ENCODE assay signal across 7 mouse cellular contexts in the genomic region with DNA sequence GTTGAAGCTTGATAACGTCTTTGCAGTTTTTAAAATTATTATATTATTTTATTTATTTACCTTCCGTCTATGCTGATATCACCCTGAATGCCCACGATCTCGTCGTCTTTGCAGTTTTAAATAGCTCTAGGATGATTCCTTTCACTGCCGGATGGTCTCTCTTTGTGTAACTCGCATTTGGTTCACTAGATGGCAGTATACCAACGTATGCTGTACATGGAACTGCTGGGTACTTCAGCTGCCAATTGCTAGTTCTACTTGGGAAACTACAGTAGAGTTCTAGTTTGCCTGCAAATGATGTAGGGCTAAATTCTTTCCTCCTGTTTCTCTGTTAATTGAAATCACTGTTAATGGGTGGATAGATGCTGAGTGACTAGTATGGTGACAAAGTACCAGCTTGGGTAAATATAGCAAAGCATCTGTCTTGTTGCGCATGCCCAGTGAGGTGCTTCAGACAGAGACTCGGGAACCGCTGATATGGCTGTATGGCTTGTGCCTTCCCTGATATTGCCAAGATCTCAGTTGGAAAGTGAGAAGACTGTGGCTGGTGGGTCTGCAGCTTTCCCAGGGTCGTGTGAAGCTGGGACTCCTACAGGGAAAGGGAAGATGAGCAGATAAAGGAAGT. TPM values are rescaled to one million over a fixed set of nuclear protein-coding genes. Genes with fewer than 3 reads are reported as not detected.
DNase-seq lines count a peak whose midpoint lies in the region; ATAC-seq lines count a peak whose summit lies in the region.

No protein-coding gene starts in this region.

- no peaks in the 10 kb centered on the region for H3K9me3 ChIP-seq in liver, embryonic 13.5 days (replicated peaks)

- no peak overlapping the region for H3K27ac ChIP-seq in liver, embryonic 13.5 days

- peak; percentile 25 for DNase-seq in 3134 (ENCODE audit: extremely low read depth, insufficient read length, low spot score)
- peak; percentile 77 for DNase-seq in CD4-positive, CD25-positive, alpha-beta regulatory T cell, adult 2 months (ENCODE audit: low read depth, low spot score)
- DNase-seq in cerebellum, adult 18-20 months: peak; percentile 65 to 66
- DNase-seq in frontal cortex, postnatal 14 days (ENCODE audit: low spot score in 2 of 2): peak; percentile 27 to 48
- DNase-seq in kidney, adult 9 months: peak; percentile 80
- DNase-seq in liver, embryonic 13.5 days: peak; percentile 9
- DNase-seq in retina, postnatal 7 days (ENCODE audit: low read depth, low spot score): peak; percentile 59

- WGBS in liver, embryonic 13.5 days (ENCODE audit: insufficient replicate concordance): 26% methylated on average over 12 of the region's 12 CpGs

- no peaks in the 10 kb centered on the region for H3K4me1 ChIP-seq in liver, embryonic 13.5 days (replicated peaks)

- H3K27me3 ChIP-seq in liver, embryonic 13.5 days: no peaks in the 10 kb centered on the region

- H3K4me2 ChIP-seq in liver, embryonic 13.5 days: no peak overlapping the region

- H3K9ac ChIP-seq in liver, embryonic 13.5 days: no peak overlapping the region

- no peak for ATAC-seq in liver, embryonic 13.5 days (ENCODE audit: low read depth)

- no peak overlapping the region for H3K4me3 ChIP-seq in liver, embryonic 13.5 days (replicated peaks)

- no peaks in the 10 kb centered on the region for H3K36me3 ChIP-seq in liver, embryonic 13.5 days

RNA-seq across cellular contexts. Expression of a gene that starts 22.6 kb away (rescaled TPM):
- polyA plus RNA-seq in liver, embryonic 13.5 days (2015; fragmentation: Nextera tagmentation; extraction: Ambion mirVana): 29.2 and 36.1 TPM in 2 replicates

RNA-seq across cellular contexts. Expression of a gene that starts 49.2 kb away (rescaled TPM):
- 0.16 TPM in 1 of 2 replicates, not detected in the other for polyA plus RNA-seq in liver, embryonic 13.5 days (2015; fragmentation: Nextera tagmentation; extraction: Ambion mirVana)

RNA-seq across cellular contexts. Expression of a gene that starts 54.9 kb away (rescaled TPM):
- 0.03 and 0.07 TPM in 2 replicates for polyA plus RNA-seq in liver, embryonic 13.5 days (2015; fragmentation: Nextera tagmentation; extraction: Ambion mirVana)

Comparison
In these comparisons a context has a peak if more than half of its experiments do, and no peak if none do; other contexts are left out.
1. DNase-seq: peak in every context shown above with its lines; median percentile 80 in kidney, adult 9 months; 77 in CD4-positive, CD25-positive, alpha-beta regulatory T cell, adult 2 months; 66 in cerebellum, adult 18-20 months; 59 in retina, postnatal 7 days; 38 in frontal cortex, postnatal 14 days; 25 in 3134; 9 in liver, embryonic 13.5 days.